Mouse (Mus musculus): ENCODE data around the gene Tbc1d23. TPM values are rescaled to one million over a fixed set of nuclear protein-coding genes. Genes with fewer than 3 reads are reported as not detected.
"Not testable (repeated sequence)": the region's sequence is repeated elsewhere in the genome, so short reads cannot be mapped to it uniquely, and the experiment has no call there.

Gene Tbc1d23
- polyA plus RNA-seq, 1 experiment from 2014 or later, result 19.9 TPM

- no peak for DNase-seq (ENCODE audit: low spot score)
Measured at GRCm38 (mm10) chr16:57220361-57220760, 10.9 kb downstream of the Tbc1d23 start.

GRCm38 (mm10) chr16:57215957-57216356 is 15.3 kb downstream of the Tbc1d23 start:
- DNase-seq (ENCODE audit: low spot score), result no peak

- DNase-seq (ENCODE audit: low spot score), result no peak
Measured at GRCm38 (mm10) chr16:57211037-57211436, 20.3 kb downstream of the Tbc1d23 start.

- no peak for DNase-seq (ENCODE audit: low spot score)
Measured at GRCm38 (mm10) chr16:57208342-57208741, 23.0 kb downstream of the Tbc1d23 start.

GRCm38 (mm10) chr16:57197281-57197680 is 34.0 kb downstream of the Tbc1d23 start:
- no peak for DNase-seq (ENCODE audit: low spot score)

- DNase-seq (ENCODE audit: low spot score), result no peak
Measured at GRCm38 (mm10) chr16:57196590-57196989, 34.7 kb downstream of the Tbc1d23 start.

GRCm38 (mm10) chr16:57191214-57191613 is 40.1 kb downstream of the Tbc1d23 start:
- no peak for DNase-seq (ENCODE audit: low spot score)

GRCm38 (mm10) chr16:57190390-57190789 is 40.9 kb downstream of the Tbc1d23 start:
- no peak for DNase-seq (ENCODE audit: low spot score)

GRCm38 (mm10) chr16:57189493-57189892 is 41.8 kb downstream of the Tbc1d23 start:
- no peak for DNase-seq (ENCODE audit: low spot score)

GRCm38 (mm10) chr16:57186618-57187017 is 44.7 kb downstream of the Tbc1d23 start:
- no peak for DNase-seq (ENCODE audit: low spot score)

- DNase-seq (ENCODE audit: low spot score), result no peak
Measured at GRCm38 (mm10) chr16:57182037-57182436, 49.3 kb downstream of the Tbc1d23 start.

GRCm38 (mm10) chr16:57181180-57181579 is 50.1 kb downstream of the Tbc1d23 start:
- no peak for DNase-seq (ENCODE audit: low spot score)

- no peak for DNase-seq (ENCODE audit: low spot score)
Measured at GRCm38 (mm10) chr16:57177664-57178063, 53.6 kb downstream of the Tbc1d23 start.

GRCm38 (mm10) chr16:57177254-57177653 is 54.0 kb downstream of the Tbc1d23 start:
- peak; percentile 72 for DNase-seq (ENCODE audit: low spot score)

- DNase-seq (ENCODE audit: low spot score), result no peak
Measured at GRCm38 (mm10) chr16:57176276-57176675, 55.0 kb downstream of the Tbc1d23 start.

- no peak for DNase-seq (ENCODE audit: low spot score)
Measured at GRCm38 (mm10) chr16:57175751-57176150, 55.6 kb downstream of the Tbc1d23 start.

GRCm38 (mm10) chr16:57174480-57174879 is 56.8 kb downstream of the Tbc1d23 start:
- DNase-seq (ENCODE audit: low spot score), result not testable (repeated sequence)

- no peak for DNase-seq (ENCODE audit: low spot score)
Measured at GRCm38 (mm10) chr16:57171570-57171969, 59.7 kb downstream of the Tbc1d23 start.

- DNase-seq (ENCODE audit: low spot score), result no peak
Measured at GRCm38 (mm10) chr16:57171161-57171560, 60.1 kb downstream of the Tbc1d23 start.

GRCm38 (mm10) chr16:57168236-57168635 is 63.1 kb downstream of the Tbc1d23 start:
- DNase-seq (ENCODE audit: low spot score), result no peak

- no peak for DNase-seq (ENCODE audit: low spot score)
Measured at GRCm38 (mm10) chr16:57167514-57167912, 63.8 kb downstream of the Tbc1d23 start.

GRCm38 (mm10) chr16:57166611-57167513 is 64.4 kb downstream of the Tbc1d23 start, which contains the start of gene Nit2:
Gene Nit2 (minus strand): TSS chr16:57167341.
- DNase-seq (ENCODE audit: low spot score), result peak; percentile 92

- DNase-seq (ENCODE audit: low spot score), result no peak
Measured at GRCm38 (mm10) chr16:57166086-57166485, 65.2 kb downstream of the Tbc1d23 start.

Data from thymus, postnatal 0 days (tissue).